Mouse (Mus musculus) kidney, postnatal 0 days (tissue): ENCODE measurements around the gene Gm21981. TPM values are rescaled to one million over a fixed set of nuclear protein-coding genes. Genes with fewer than 3 reads are reported as not detected.

Source experiments
- ATAC-seq: fragments of 200-750 bp; cut with Nextera tagmentation; replicated peaks from 2 replicates; pipeline ENCODE4 v1.8.0; 2017; ENCODE audit warnings: low read depth, moderate number of reproducible peaks, moderate TSS enrichment, moderate library complexity; ENCODE audit not compliant: low FRiP score
- DNase-seq: peaks from one replicate; pipeline ENCODE4 v3.0.0-alpha.2; 2016; ENCODE audit warnings: low spot score
- H3K27ac ChIP-seq: fragments of 300-500 bp; sonication (generic); 2 replicates; pipeline ENCODE4 v1.5.1; 2014; ENCODE audit warnings: mild to moderate bottlenecking
- H3K27me3 ChIP-seq: fragments of 300-500 bp; sonication (generic); 2 replicates; pipeline ENCODE4 v1.6.1; 2014; ENCODE audit warnings: low read length, mixed read lengths; ENCODE audit not compliant: insufficient read depth
- H3K36me3 ChIP-seq: fragments of 300-500 bp; sonication (generic); 2 replicates; pipeline ENCODE4 v1.6.1; 2014; ENCODE audit warnings: low read length, mixed read lengths; ENCODE audit not compliant: insufficient read depth
- H3K4me1 ChIP-seq: fragments of 300-500 bp; sonication (generic); replicated peaks from 2 replicates; pipeline ENCODE4 v1.6.1; 2014; ENCODE audit warnings: antibody characterized with exemption, low read length, mixed read lengths; ENCODE audit not compliant: insufficient read depth
- H3K4me2 ChIP-seq: fragments of 300-500 bp; sonication (generic); 2 replicates; pipeline ENCODE4 v1.6.1; 2014; ENCODE audit warnings: mild to moderate bottlenecking, low read length, moderate library complexity, mixed read lengths
- H3K4me3 ChIP-seq: fragments of 300-500 bp; sonication (generic); replicated peaks from 2 replicates; pipeline ENCODE4 v1.5.1; 2014; ENCODE audit warnings: low read depth, low read length
- H3K9ac ChIP-seq: fragments of 300-500 bp; sonication (generic); 2 replicates; pipeline ENCODE4 v1.6.1; 2014; ENCODE audit warnings: low read depth, low read length
- H3K9me3 ChIP-seq: fragments of 300-500 bp; sonication (generic); replicated peaks from 2 replicates; pipeline ENCODE4 v1.6.1; 2016; ENCODE audit warnings: low read length, inconsistent platforms, mixed read lengths
- CTCF ChIP-seq: IDR thresholded peaks from 2 replicates; pipeline ENCODE4 v1.5.1; 2016; ENCODE audit warnings: antibody characterized with exemption, low read depth, mild to moderate bottlenecking, moderate library complexity
- WGBS: fragments of 180-500 bp; shearing (Covaris S2); extraction: QIAGEN DNeasy Blood & Tissue Kit; methylation state at CpG from one replicate; pipeline ENCODE4 v1.1.7; 2014; 5-methylcytosine and 5-hydroxymethylcytosine counted together
- polyA plus RNA-seq: library from polyadenylated mRNA; unstranded; fragments of >200 nt; fragmentation: Nextera tagmentation; extraction: Ambion mirVana; gene quantifications from 2 replicates; pipeline ENCODE4 v1.2.1, GENCODE M21; 2015

The Gm21981 gene
- polyA plus RNA-seq, 1 experiment from 2014 or later = 0.25 TPM

- no peak for TF ChIP-seq CTCF
- WGBS = under 1% methylated on average over 40 of the region's 60 CpGs
- Histone ChIP-seq H3K36me3 (no peaks in the 10 kb centered on the region), H3K9ac (peak overlapping the region; percentile 77), H3K4me2 (peak overlapping the region; percentile 65), H3K4me1 (peaks cover 13% of the 10 kb centered on the region), H3K9me3 (no peaks in the 10 kb centered on the region), H3K27me3 (no peaks in the 10 kb centered on the region), H3K4me3 (peak overlapping the region; percentile 66), H3K27ac (peak overlapping the region; percentile 87)
- DNase-seq = peak; percentile 88
- ATAC-seq = peak; percentile 89
Observed at GRCm38 (mm10) chr17:47737271-47738065, 43.2 kb upstream of the Gm21981 start.

DNA sequence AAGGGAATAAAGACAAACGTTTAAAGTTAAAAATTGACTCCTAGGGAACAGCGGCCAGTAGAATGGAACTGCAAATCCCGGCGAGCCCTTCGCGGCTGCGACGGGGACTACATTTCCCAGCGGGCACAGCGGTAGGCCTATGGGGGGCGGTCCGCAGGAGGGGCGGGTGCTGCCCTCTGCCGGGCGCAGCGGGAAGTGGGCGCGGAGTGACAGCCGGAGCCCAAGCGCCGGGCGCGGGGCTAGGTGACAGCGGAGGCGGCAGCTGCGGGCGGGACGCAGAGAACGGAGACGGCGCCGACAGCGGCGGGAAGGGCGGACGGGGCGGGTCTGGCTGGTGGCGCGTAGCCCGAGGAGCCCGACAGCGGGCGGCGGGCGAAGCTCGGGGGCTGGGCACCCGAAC, 42.6 kb upstream of the Gm21981 start, which contains the start of gene Tfeb:
Gene Tfeb (plus strand): TSS at position 175 of the 400 bp plus-strand sequence.
- ATAC-seq = peak; percentile 53
- Histone ChIP-seq H3K4me1 (peaks cover 13% of the 10 kb centered on the region), H3K9me3 (no peaks in the 10 kb centered on the region), H3K4me3 (peak within 1 kb of the TSS; percentile 66), H3K9ac (peak within 1 kb of the TSS; percentile 77), H3K27ac (peak within 1 kb of the TSS; percentile 87), H3K36me3 (no peaks in the 10 kb centered on the region), H3K4me2 (peak within 1 kb of the TSS; percentile 65), H3K27me3 (no peaks in the 10 kb centered on the region)
- WGBS = under 1% methylated on average over 39 of the region's 47 CpGs
- peak; percentile 96 for DNase-seq
- peak; percentile 96 for TF ChIP-seq CTCF

GRCm38 (mm10) chr17:47735553-47736100, 41.4 kb upstream of the Gm21981 start:
- WGBS = 71% methylated on average over 14 of the region's 14 CpGs

DNA sequence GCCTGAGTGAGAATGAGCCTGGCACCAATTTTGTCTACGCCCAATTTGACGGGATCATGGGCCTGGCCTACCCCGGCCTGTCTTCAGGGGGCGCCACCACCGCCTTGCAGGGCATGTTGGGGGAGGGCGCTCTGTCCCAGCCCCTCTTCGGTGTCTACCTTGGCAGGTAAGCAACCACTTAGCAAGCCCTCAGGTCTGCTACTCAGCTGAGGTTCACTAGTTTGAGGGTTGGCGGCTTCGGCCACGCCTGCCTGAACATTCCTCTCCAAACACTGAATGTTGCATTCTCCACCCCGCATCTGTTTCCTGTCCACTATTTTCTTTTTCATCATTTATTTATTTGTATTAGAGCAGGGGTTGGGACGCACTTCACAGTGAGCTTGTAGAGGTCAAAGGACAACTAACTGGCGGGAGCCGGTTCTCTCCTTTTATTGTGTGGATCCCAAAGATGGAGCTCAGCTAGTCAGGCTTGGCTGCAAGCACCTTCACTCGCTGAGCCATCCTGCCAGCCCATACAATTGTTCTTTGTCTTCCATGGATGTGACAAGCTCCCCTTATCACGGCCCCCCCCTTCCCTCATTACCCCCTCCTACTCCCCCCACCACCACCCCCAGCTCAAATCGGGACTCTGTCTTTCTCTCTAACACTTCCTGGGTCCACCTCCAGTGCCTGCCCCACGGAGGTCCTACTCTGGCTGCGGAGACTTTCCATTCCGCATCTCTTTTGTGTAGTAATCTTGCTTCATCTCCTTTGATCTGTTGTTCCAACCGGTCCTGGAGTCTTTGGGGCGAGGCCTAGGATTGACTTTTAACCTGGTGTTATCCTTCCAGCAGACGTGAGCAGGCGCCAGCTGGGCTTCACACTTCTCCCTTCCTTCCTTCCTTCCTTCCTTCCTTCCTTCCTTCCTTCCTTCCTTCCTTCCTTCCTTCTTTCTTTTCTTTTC, 36.6 kb upstream of the Gm21981 start:
- WGBS = 44% methylated on average over 24 of the region's 24 CpGs
- Histone ChIP-seq H3K27ac (no peak overlapping the region), H3K27me3 (no peaks in the 10 kb centered on the region), H3K9me3 (no peaks in the 10 kb centered on the region), H3K4me1 (no peaks in the 10 kb centered on the region), H3K4me3 (no peak overlapping the region), H3K4me2 (no peak overlapping the region), H3K36me3 (no peaks in the 10 kb centered on the region), H3K9ac (no peak overlapping the region)
- DNase-seq (peak; percentile 61), ATAC-seq (peak; percentile 60)
- TF ChIP-seq CTCF = peak; percentile 47

More at GRCm38 (mm10) chr17:47735553-47736100, 41.4 kb upstream of the Gm21981 start:
- H3K27ac ChIP-seq = no peak overlapping the region
- H3K4me2 ChIP-seq = no peak overlapping the region
- H3K4me3 ChIP-seq = no peak overlapping the region
- no peak overlapping the region for H3K9ac ChIP-seq
- DNase-seq (no peak), ATAC-seq (no peak)
- no peaks in the 10 kb centered on the region for H3K9me3 ChIP-seq
- no peaks in the 10 kb centered on the region for H3K36me3 ChIP-seq
- H3K4me1 ChIP-seq = peaks cover 13% of the 10 kb centered on the region
- H3K27me3 ChIP-seq = no peaks in the 10 kb centered on the region
- TF ChIP-seq CTCF = no peak

- Histone ChIP-seq H3K36me3 (no peaks in the 10 kb centered on the region), H3K9ac (no peak within 1 kb of the TSS), H3K4me2 (no peak within 1 kb of the TSS), H3K27ac (no peak within 1 kb of the TSS), H3K4me1 (no peaks in the 10 kb centered on the region), H3K9me3 (no peaks in the 10 kb centered on the region), H3K4me3 (no peak within 1 kb of the TSS), H3K27me3 (no peaks in the 10 kb centered on the region)
- WGBS = 62% methylated on average over 11 of the region's 11 CpGs
- ATAC-seq (no peak), DNase-seq (no peak)
- no peak for TF ChIP-seq CTCF
Observed at GRCm38 (mm10) chr17:47726566-47726965, 32.3 kb upstream of the Gm21981 start, which contains the start of gene Pgc. Gene Pgc, plus strand, starts transcription at chr17:47726842.

DNA sequence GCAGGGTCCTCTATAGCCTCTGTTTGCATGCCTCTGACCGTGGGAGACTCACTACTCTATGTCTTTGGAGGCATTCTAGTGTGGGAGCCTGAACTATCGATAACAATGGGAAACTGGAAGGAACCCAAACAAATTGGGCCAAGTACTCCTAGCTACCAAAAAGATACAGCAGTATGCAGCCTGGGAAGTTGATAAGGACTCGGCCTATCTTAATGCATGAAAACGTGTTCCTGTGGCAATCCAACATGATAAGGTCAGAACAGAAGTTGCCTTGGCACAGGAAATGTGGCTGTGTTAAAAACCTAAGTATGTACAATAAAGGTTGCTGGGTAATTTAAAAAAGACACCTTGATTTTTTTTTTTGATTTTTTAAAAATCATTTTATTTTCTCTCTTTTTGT, 26.9 kb upstream of the Gm21981 start:
- ATAC-seq = no peak
- Histone ChIP-seq H3K4me3 (no peak overlapping the region), H3K9ac (no peak overlapping the region), H3K27ac (no peak overlapping the region), H3K9me3 (no peaks in the 10 kb centered on the region), H3K27me3 (no peaks in the 10 kb centered on the region), H3K4me2 (no peak overlapping the region), H3K4me1 (no peaks in the 10 kb centered on the region), H3K36me3 (no peaks in the 10 kb centered on the region)
- no peak for DNase-seq
- WGBS = 81% methylated on average over 4 of the region's 4 CpGs
- TF ChIP-seq CTCF = no peak
